Mouse (Mus musculus) lung, postnatal 0 days (tissue): ENCODE data around the gene Gatc.

ENCODE experiments used
- CTCF ChIP-seq: IDR thresholded peaks from 2 replicates; pipeline ENCODE4 v1.5.1; 2016; ENCODE audit warnings: antibody characterized with exemption, mild to moderate bottlenecking
- EP300 ChIP-seq: IDR thresholded peaks from 2 replicates; pipeline ENCODE4 v1.6.1; 2016; ENCODE audit warnings: antibody characterized with exemption, mild to moderate bottlenecking, control low read depth

DNA sequence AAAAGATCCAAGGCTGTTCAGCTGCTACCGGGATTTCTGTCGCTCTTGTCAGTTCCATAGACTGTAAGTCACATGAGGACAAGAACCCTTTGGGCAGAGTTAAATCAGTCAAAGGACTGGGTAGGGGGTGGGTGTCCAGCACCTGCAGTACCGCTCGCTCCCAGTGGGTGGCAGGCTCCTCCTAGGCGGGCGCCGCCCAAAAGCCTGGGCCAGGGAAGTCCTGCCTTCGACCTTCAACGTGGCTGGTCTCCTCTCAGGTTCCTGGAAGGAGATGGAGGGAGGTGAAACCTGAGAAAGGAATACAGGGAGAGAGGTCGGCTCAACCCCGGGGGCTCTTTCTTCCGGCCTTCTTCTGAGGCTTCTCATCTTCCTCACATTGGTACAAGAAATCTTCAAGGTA, 17.9 kb upstream of the Gatc start:
- TF ChIP-seq EP300 (no peak), CTCF (peak; percentile 94)
